Mouse (Mus musculus) forebrain, embryonic 12.5 days (tissue): ENCODE measurements around the gene Prrxl1. TPM values are rescaled to one million over a fixed set of nuclear protein-coding genes. Genes with fewer than 3 reads are reported as not detected.

Experiments used
- ATAC-seq: fragments of 200-750 bp; cut with Nextera tagmentation; 2 replicates; pipeline ENCODE4 v1.8.0; 2017; ENCODE audit warnings: moderate TSS enrichment; ENCODE audit not compliant: low FRiP score
- H3K27ac ChIP-seq: fragments of 300-500 bp; sonication (generic); 2 replicates; pipeline ENCODE4 v1.5.1; 2016; ENCODE audit warnings: mild to moderate bottlenecking
- H3K27me3 ChIP-seq: fragments of 300-500 bp; sonication (generic); 2 replicates; pipeline ENCODE4 v1.6.1; 2016; ENCODE audit warnings: mild to moderate bottlenecking
- H3K36me3 ChIP-seq: fragments of 300-500 bp; sonication (generic); replicated peaks from 2 replicates; pipeline ENCODE4 v1.6.1; 2016; ENCODE audit warnings: mild to moderate bottlenecking
- H3K4me1 ChIP-seq: fragments of 300-500 bp; sonication (generic); 2 replicates; pipeline ENCODE4 v1.6.1; 2016
- H3K4me2 ChIP-seq: fragments of 300-500 bp; sonication (generic); 2 replicates; pipeline ENCODE4 v1.6.1; 2016; ENCODE audit warnings: mild to moderate bottlenecking, moderate library complexity
- H3K4me3 ChIP-seq: fragments of 300-500 bp; sonication (generic); replicated peaks from 2 replicates; pipeline ENCODE4 v1.5.1; 2016; ENCODE audit warnings: mild to moderate bottlenecking
- H3K9ac ChIP-seq: fragments of 300-500 bp; sonication (generic); 2 replicates; pipeline ENCODE4 v1.6.1; 2016; ENCODE audit warnings: mild to moderate bottlenecking
- H3K9me3 ChIP-seq: fragments of 300-500 bp; sonication (generic); 2 replicates; pipeline ENCODE4 v1.6.1; 2016
- WGBS: fragments of 180-500 bp; shearing (Covaris S2); methylation state at CpG from one replicate; pipeline ENCODE4 v1.1.7; 2016; 5-methylcytosine and 5-hydroxymethylcytosine counted together
- polyA plus RNA-seq: library from polyadenylated mRNA; unstranded; fragments of >200 nt; fragmentation: Nextera tagmentation; extraction: Ambion mirVana; gene quantifications from 2 replicates; pipeline ENCODE4 v1.2.1, GENCODE M21; 2016

Gene Prrxl1
- polyA plus RNA-seq, 1 experiment from 2014 or later, result 0.91 TPM

DNA sequence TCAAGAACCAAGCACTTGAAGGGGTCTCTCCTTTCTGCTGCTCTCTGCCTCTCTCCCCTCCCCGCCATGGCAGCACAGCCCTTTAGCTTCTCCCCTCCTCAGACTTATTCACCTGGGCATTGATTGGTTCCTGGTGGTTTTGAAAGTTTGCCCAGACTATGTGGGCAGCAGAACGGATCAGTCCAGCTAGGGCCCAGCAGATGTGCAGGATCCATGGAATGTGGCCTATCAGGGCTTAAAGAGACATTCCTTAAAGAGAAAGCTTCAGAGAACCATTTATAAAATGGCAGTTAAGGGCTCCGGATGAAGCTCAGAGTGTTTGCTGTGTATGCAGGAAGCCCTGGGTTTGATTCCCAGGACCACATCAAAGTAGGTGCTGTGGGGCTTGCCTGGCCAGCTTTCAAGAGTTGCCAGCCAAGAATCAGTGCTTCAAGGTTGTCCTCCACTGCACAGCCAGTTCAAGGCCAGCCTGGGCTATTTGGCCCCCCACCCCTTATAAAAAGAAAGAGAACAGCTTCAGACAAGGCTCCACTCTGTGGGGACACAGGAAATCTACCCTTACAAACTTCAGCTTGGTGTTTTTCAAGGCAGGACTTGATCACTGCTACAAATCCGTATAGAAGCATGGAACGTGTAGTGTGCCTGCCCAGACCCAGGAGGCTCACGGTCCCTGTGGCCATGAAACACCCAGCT, 33.8 kb downstream of the Prrxl1 start:
- 93% methylated on average over 6 of the region's 6 CpGs for WGBS
- no peaks in the 10 kb centered on the region for H3K36me3 ChIP-seq
- H3K4me2 ChIP-seq, result no peak overlapping the region
- H3K4me3 ChIP-seq, result no peak overlapping the region
- no peak for ATAC-seq
- no peak overlapping the region for H3K9ac ChIP-seq
- no peaks in the 10 kb centered on the region for H3K27me3 ChIP-seq
- no peaks in the 10 kb centered on the region for H3K9me3 ChIP-seq
- H3K27ac ChIP-seq, result no peak overlapping the region
- no peaks in the 10 kb centered on the region for H3K4me1 ChIP-seq

DNA sequence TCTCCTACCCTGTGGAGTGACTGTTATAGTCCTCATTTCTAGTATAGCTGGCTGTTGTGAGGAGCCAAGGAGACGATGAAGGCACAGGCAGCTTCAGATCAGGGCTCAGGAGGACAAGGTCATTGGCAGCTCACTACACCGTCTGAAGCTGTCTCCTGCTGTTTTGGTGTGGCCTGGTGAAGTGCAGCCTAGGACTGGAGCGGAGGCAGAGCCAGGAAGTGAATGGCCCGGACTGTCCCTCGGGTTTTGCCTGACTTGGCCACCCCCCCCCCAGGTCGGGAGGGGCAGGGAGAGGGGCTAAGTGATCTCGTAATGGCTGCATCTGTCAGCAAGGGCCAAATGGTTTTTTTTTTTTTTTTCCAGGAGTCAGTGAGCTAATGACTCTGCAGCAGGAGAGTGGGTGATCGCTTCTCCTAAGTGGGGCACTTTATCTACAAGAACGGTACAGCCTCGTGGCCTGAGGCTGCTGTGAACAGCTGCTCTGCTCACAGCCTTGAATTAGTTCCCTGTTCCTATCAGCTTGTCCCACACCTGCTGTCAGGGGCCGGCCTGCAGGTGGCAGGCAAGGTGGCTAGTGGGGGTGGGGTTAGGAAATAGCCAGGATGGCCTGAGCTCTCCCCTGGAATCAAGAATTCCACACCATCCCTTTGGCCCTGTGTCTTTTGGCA, 34.9 kb downstream of the Prrxl1 start:
- 48% methylated on average over 10 of the region's 11 CpGs for WGBS
- no peak overlapping the region for H3K9ac ChIP-seq
- H3K27ac ChIP-seq, result no peak overlapping the region
- no peak overlapping the region for H3K4me2 ChIP-seq
- ATAC-seq, result no peak
- no peaks in the 10 kb centered on the region for H3K4me1 ChIP-seq
- no peak overlapping the region for H3K4me3 ChIP-seq
- H3K9me3 ChIP-seq, result no peaks in the 10 kb centered on the region
- no peaks in the 10 kb centered on the region for H3K27me3 ChIP-seq
- H3K36me3 ChIP-seq, result no peaks in the 10 kb centered on the region

DNA sequence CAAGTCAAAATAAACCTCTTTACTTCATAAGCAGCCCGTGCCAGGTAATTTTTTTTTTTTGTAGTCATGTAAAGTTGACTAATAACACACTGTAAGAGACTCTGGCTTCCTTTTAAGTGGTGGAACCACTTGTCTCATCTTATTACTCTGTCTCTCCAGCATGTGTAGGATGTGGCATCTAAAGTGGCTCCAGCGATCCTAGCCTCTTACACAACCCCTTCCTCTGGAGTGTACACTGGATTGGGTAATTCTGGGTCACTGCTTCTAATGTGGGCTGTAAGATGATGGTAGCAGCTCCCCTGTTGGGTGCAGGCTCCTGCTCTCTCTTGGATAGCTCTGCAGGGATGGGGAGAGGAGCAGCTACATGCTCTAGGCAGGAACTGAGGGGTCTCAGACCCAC, 39.3 kb downstream of the Prrxl1 start:
- H3K36me3 ChIP-seq, result no peaks in the 10 kb centered on the region
- no peaks in the 10 kb centered on the region for H3K27me3 ChIP-seq
- no peaks in the 10 kb centered on the region for H3K9me3 ChIP-seq
- H3K4me3 ChIP-seq, result no peak overlapping the region
- ATAC-seq, result no peak
- no peak overlapping the region for H3K9ac ChIP-seq
- H3K4me2 ChIP-seq, result no peak overlapping the region
- no peak overlapping the region for H3K27ac ChIP-seq
- no peaks in the 10 kb centered on the region for H3K4me1 ChIP-seq
- 90% methylated on average over 2 of the region's 2 CpGs for WGBS

DNA sequence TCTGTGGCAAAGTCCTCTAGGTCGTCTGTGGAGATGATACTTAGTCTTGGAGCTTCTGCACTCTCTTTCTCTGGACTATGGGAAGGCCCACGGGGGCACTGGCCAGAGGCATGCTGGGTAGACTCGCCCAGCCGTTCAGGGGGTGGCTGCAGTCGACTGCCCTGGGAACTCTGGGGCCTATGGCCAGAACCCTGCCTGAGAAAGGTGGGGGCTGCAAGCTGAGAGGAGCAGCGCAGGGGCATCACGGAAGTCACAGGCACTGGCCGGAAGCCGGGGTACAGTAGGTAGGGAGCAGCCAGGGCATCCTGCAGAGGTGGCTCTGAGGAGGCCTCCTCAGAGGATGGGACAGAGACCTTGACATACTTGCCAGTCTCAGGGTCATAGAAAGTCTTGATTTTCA, 60.6 kb downstream of the Prrxl1 start:
- Histone ChIP-seq H3K27ac (no peak overlapping the region), H3K27me3 (no peaks in the 10 kb centered on the region), H3K9me3 (no peaks in the 10 kb centered on the region), H3K36me3 (no peaks in the 10 kb centered on the region), H3K4me3 (no peak overlapping the region), H3K4me2 (no peak overlapping the region), H3K4me1 (no peaks in the 10 kb centered on the region), H3K9ac (no peak overlapping the region)
- 84% methylated on average over 9 of the region's 9 CpGs for WGBS
- no peak for ATAC-seq

DNA sequence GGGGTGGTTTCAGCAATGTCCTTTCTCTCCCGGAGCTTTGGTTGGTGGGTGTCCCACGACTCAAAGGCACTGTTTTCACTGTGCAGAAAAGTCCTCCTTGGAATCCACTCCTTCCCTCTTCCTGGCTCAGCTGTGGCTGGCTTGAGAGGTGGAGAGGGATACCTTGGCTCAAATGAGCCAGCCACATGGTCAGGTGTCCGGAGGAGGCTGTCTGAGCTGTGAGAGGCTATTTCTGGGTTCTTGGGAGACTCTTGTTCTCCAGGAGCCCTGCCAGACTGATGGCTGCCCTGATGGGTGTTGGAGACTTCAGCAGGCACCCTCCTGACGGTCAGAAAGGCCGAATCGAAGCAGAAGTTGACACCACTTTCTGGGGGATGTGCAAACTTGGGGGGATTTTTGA, 63.9 kb downstream of the Prrxl1 start:
- no peak overlapping the region for H3K4me2 ChIP-seq
- H3K9me3 ChIP-seq, result no peaks in the 10 kb centered on the region
- WGBS, result 81% methylated on average over 6 of the region's 6 CpGs
- H3K36me3 ChIP-seq, result no peaks in the 10 kb centered on the region
- H3K4me1 ChIP-seq, result no peaks in the 10 kb centered on the region
- no peak overlapping the region for H3K9ac ChIP-seq
- ATAC-seq, result no peak
- H3K27me3 ChIP-seq, result no peaks in the 10 kb centered on the region
- no peak overlapping the region for H3K27ac ChIP-seq
- H3K4me3 ChIP-seq, result no peak overlapping the region

DNA sequence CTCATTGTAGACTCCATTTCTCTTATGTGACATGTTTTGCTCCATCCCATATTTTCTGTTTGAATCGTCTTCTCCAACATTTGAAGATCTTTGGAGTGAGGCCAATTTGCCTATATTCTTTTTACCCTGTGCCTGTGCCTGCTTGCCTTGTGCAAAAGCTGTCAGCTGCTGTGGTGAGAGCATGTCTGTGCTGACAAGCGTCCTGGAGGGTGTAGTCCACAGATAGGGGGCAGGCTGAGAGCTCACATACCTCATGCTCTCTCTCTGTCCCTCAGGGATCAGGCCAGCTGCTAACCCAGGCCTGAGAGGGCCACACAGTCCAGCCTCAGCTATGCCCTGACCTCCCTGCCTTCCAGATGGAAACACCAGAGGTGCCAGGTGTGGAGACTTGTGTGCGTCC, 74.0 kb downstream of the Prrxl1 start:
- H3K9ac ChIP-seq, result no peak overlapping the region
- H3K4me1 ChIP-seq, result no peaks in the 10 kb centered on the region
- no peak overlapping the region for H3K4me2 ChIP-seq
- WGBS, result 58% methylated on average over 3 of the region's 3 CpGs
- H3K4me3 ChIP-seq, result no peak overlapping the region
- H3K9me3 ChIP-seq, result no peaks in the 10 kb centered on the region
- no peak for ATAC-seq
- H3K27me3 ChIP-seq, result no peaks in the 10 kb centered on the region
- H3K27ac ChIP-seq, result no peak overlapping the region
- H3K36me3 ChIP-seq, result no peaks in the 10 kb centered on the region

DNA sequence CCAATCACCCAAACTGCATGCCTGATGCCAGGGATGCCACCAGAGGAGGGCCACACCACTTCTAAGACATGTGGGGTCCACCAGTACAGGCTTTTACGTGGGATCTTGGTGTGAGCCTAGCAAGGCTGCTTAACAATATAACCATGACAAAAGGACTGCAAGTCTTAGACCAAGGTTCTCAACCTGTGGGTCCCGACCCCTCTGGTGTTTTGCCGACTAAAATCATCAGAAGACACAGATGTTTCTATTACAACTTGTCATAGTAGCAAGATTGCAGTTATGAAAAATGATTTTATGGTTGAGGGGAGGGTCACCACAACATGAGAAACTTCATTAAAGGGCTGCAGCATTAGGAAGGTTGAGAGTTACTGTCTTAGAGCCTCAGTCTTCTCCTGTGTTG, 79.4 kb downstream of the Prrxl1 start:
- peaks cover 9% of the 10 kb centered on the region for H3K4me1 ChIP-seq
- H3K36me3 ChIP-seq, result no peaks in the 10 kb centered on the region
- H3K4me3 ChIP-seq, result no peak overlapping the region
- ATAC-seq, result no peak
- no peak overlapping the region for H3K9ac ChIP-seq
- no peak overlapping the region for H3K4me2 ChIP-seq
- 66% methylated on average over 3 of the region's 3 CpGs for WGBS
- H3K27ac ChIP-seq, result no peak overlapping the region
- no peaks in the 10 kb centered on the region for H3K9me3 ChIP-seq
- H3K27me3 ChIP-seq, result no peaks in the 10 kb centered on the region

DNA sequence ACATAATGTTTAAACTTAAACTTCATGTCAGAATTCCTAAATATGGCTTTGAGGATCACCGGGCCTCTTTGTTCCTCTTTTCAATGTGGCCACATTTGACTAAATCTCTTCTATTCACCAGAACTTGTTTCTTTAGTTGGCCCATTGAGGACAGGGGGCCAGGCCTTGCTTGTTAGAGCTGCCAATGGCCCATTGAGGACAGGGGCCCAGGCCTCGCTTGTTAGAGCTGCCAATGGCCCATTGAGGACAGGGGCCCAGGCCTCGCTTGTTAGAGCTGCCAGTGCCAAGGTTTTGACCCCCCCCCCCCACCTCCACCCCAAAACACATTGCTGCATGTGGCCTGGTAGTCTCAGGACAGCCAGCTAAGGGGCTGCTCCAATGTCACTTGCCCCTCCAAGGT, 82.4 kb downstream of the Prrxl1 start:
- Histone ChIP-seq H3K4me1 (peaks cover 18% of the 10 kb centered on the region), H3K4me3 (no peak overlapping the region), H3K4me2 (no peak overlapping the region), H3K27me3 (no peaks in the 10 kb centered on the region), H3K9me3 (no peaks in the 10 kb centered on the region), H3K9ac (no peak overlapping the region), H3K27ac (no peak overlapping the region), H3K36me3 (no peaks in the 10 kb centered on the region)
- WGBS, result 27% methylated on average over 3 of the region's 3 CpGs
- no peak for ATAC-seq

DNA sequence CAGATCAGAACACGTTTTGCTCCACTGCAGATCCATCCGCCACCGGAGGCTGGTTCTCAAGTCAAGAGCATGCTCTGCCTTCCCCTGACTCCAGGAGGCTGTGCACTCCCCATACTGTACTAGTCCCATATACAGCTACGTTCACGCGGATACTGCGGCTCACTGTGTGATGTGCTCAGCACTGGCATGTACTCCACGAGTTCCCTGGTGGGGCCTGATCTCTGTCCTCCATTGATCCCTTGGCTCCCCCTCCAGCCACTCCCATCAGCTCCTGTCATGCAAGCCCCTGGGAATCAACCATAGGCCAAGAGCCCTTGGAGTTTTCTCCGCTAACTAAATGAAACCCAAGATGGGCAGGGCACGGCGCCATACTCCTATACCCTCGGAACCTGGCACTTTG, 83.3 kb downstream of the Prrxl1 start:
- H3K4me2 ChIP-seq, result no peak overlapping the region
- no peak overlapping the region for H3K9ac ChIP-seq
- no peak overlapping the region for H3K4me3 ChIP-seq
- H3K4me1 ChIP-seq, result peaks cover 18% of the 10 kb centered on the region
- no peak overlapping the region for H3K27ac ChIP-seq
- H3K36me3 ChIP-seq, result no peaks in the 10 kb centered on the region
- 91% methylated on average over 12 of the region's 12 CpGs for WGBS
- ATAC-seq, result no peak
- H3K27me3 ChIP-seq, result no peaks in the 10 kb centered on the region
- H3K9me3 ChIP-seq, result no peaks in the 10 kb centered on the region

DNA sequence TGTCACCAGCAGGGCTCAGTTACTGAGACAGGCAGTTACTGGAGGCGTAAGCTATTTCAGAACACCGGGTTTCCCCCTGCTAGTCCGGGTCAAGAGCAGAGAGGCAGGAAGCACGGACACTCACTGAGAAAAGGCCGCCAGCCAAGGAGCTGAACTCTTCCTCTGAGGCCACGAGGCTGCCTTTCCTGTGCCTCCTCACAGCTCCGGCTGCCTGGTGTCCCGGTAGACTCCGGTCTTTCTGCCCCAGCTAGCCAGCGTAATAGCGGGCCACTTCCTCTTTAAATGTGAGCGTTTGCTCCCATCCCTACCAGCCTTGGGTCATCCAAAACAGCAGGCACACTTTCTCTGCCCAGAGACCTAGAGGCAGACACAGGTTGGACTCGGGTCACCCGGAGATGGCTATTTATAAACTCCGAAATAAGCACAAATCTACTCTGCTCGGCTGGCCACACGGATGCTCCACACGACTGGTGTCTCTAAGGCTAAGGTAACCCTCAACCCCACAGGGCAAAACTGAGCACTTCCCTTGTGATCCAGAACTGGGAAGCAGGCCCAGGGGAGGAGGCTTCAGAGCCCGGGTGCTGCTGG, 84.1 kb downstream of the Prrxl1 start:
- Histone ChIP-seq H3K9ac (no peak overlapping the region), H3K4me3 (no peak overlapping the region), H3K27me3 (no peaks in the 10 kb centered on the region), H3K27ac (no peak overlapping the region), H3K9me3 (no peaks in the 10 kb centered on the region), H3K4me1 (peaks cover 18% of the 10 kb centered on the region), H3K36me3 (no peaks in the 10 kb centered on the region), H3K4me2 (no peak overlapping the region)
- WGBS, result 68% methylated on average over 19 of the region's 19 CpGs
- ATAC-seq, result no peak

DNA sequence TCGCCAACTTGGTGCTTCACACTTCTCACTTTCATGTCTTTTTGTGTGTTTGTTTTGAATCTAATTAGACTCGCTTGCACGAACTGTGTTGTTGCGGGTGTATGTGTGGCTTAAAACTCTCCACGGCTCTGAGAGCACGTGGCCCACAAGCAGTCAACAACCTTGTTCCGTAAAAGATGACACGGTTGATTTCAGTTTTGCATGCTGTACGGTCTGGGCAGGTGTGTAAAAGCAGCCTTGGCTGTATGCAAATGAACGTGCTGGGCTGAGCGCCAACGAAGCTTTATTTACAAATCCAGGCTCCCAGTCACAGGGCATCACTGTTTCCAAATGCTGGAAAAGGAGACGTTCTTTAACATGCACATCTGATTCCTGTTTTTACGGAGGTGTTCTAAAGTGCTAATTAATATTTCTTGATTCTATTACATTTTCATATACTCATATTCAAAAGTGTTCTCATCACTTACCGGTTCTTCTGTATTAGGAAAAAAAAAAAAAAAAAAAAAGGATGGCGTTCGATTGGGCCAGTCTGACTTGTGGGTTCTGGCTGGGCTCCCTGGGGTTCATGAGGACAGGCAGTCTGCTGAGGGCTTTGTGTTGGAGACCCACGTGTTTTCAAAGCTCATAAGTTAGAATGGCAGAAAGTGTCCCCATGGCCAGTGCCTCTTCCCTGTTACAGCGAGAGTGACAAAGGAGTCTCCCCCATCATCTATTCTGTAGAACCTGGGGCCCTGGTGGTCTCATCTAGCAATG, 85.0 kb downstream of the Prrxl1 start:
- Histone ChIP-seq H3K9me3 (no peaks in the 10 kb centered on the region), H3K27me3 (no peaks in the 10 kb centered on the region), H3K4me2 (no peak overlapping the region), H3K9ac (no peak overlapping the region), H3K4me1 (peaks cover 18% of the 10 kb centered on the region), H3K4me3 (no peak overlapping the region), H3K36me3 (no peaks in the 10 kb centered on the region), H3K27ac (no peak overlapping the region)
- peak; percentile 46; the same call in 1 of the 2 replicates for ATAC-seq
- WGBS, result 52% methylated on average over 19 of the region's 19 CpGs

DNA sequence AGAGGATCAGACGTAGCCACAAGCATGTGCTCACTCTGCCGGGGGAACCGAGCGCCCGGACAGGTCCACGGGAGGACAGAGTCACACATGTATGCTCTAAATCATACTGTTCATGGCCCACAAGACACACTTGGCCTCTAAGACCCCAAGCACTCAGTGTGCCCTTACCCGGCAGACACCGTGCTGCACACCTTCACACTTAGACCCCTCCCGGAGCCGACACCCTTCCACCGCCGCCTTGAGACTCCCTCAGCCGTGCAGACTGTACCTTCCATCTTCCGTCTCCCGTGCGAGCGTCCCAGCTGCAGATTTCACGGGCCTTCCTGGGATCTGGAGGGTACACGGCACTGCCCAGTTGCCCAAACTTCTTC, 85.5 kb downstream of the Prrxl1 start:
- Histone ChIP-seq H3K27ac (no peak overlapping the region), H3K36me3 (no peaks in the 10 kb centered on the region), H3K27me3 (no peaks in the 10 kb centered on the region), H3K9ac (no peak overlapping the region), H3K4me2 (no peak overlapping the region), H3K4me3 (no peak overlapping the region), H3K4me1 (peaks cover 18% of the 10 kb centered on the region), H3K9me3 (no peaks in the 10 kb centered on the region)
- no peak for ATAC-seq
- 87% methylated on average over 19 of the region's 19 CpGs for WGBS
